Mouse (Mus musculus) limb, embryonic 14.5 days (tissue): ENCODE data around the gene Sirt6. TPM values are rescaled to one million over a fixed set of nuclear protein-coding genes. Genes with fewer than 3 reads are reported as not detected.
A peak's percentile ranks its signal among the peaks of the same experiment; 100 is the strongest.

Experiments used
- ATAC-seq: fragments of 200-750 bp; cut with Nextera tagmentation; 2 replicates; pipeline ENCODE4 v1.8.0; 2017; ENCODE audit warnings: low read depth, moderate number of reproducible peaks, moderate TSS enrichment; ENCODE audit not compliant: low FRiP score
- DNase-seq: peaks from one replicate; pipeline ENCODE4 v3.0.0-alpha.2; 2015; ENCODE audit warnings: low spot score
- H3K27ac ChIP-seq: fragments of 300-500 bp; sonication (generic); replicated peaks from 2 replicates; pipeline ENCODE4 v1.5.1; 2014; ENCODE audit warnings: low read depth, mild to moderate bottlenecking, low read length, moderate library complexity, mixed read lengths
- H3K27me3 ChIP-seq: fragments of 300-500 bp; sonication (generic); 2 replicates; pipeline ENCODE4 v1.6.1; 2014; ENCODE audit warnings: low read length, mixed read lengths; ENCODE audit not compliant: control insufficient read depth, insufficient read depth
- H3K36me3 ChIP-seq: fragments of 300-500 bp; sonication (generic); 2 replicates; pipeline ENCODE4 v1.6.1; 2014; ENCODE audit warnings: mild to moderate bottlenecking, low read length, moderate library complexity, mixed read lengths; ENCODE audit not compliant: control insufficient read depth, insufficient read depth
- H3K4me1 ChIP-seq: fragments of 300-500 bp; sonication (generic); 2 replicates; pipeline ENCODE4 v1.6.1; 2014; ENCODE audit warnings: antibody characterized with exemption, low read length, mixed read lengths; ENCODE audit not compliant: control insufficient read depth, insufficient read depth
- H3K4me2 ChIP-seq: fragments of 300-500 bp; sonication (generic); replicated peaks from 2 replicates; pipeline ENCODE4 v1.6.1; 2014; ENCODE audit warnings: low read depth, mild to moderate bottlenecking, low read length, moderate library complexity; ENCODE audit not compliant: severe bottlenecking
- H3K4me3 ChIP-seq: fragments of 300-500 bp; sonication (generic); replicated peaks from 2 replicates; pipeline ENCODE4 v1.5.1; 2014; ENCODE audit warnings: low read length
- H3K9ac ChIP-seq: fragments of 300-500 bp; sonication (generic); 2 replicates; pipeline ENCODE4 v1.6.1; 2014; ENCODE audit warnings: mild to moderate bottlenecking, low read depth, low read length, moderate library complexity; ENCODE audit not compliant: severe bottlenecking
- H3K9me3 ChIP-seq: fragments of 300-500 bp; sonication (generic); 2 replicates; pipeline ENCODE4 v1.6.1; 2016; ENCODE audit warnings: low read length; ENCODE audit not compliant: control insufficient read depth
- POLR2A ChIP-seq: fragments of 200-500 bp; IDR thresholded peaks from 2 replicates; pipeline ENCODE4 v1.8.0; 2012; ENCODE audit warnings: inconsistent platforms, mild to moderate bottlenecking, moderate library complexity, borderline replicate concordance; ENCODE audit not compliant: insufficient read depth, insufficient read length; ENCODE audit errors: extremely low read depth
- WGBS: fragments of 180-500 bp; shearing (Covaris S2); extraction: QIAGEN DNeasy Blood & Tissue Kit; methylation state at CpG from one replicate; pipeline ENCODE4 v1.1.7; 2014; 5-methylcytosine and 5-hydroxymethylcytosine counted together
- polyA plus RNA-seq, 2 experiments: library from polyadenylated mRNA; depleted of rRNA in 1 of 2; stranded (reverse) in 1 of 2; unstranded in 1 of 2; fragments of >200 nt; fragmentation: Nextera tagmentation in 1 of 2; extraction: Ambion mirVana in 1 of 2; gene quantifications; 2 replicates each; pipeline versions ENCODE4 v1.2.1 to v1.2.3; 2012 to 2014

Sirt6 gene
- polyA plus RNA-seq, 2 experiments = 39.5 to 70.7 TPM

GRCm38 (mm10) chr10:81633253-81634099 lies 5.9 kb upstream of the Sirt6 start:
- DNase-seq (peak; percentile 89), ATAC-seq (peak; percentile 92)
- Histone ChIP-seq H3K27me3 (no peaks in the 10 kb centered on the region), H3K9ac (peak overlapping the region; percentile 55), H3K4me3 (peak overlapping the region; percentile 45), H3K9me3 (no peaks in the 10 kb centered on the region), H3K4me1 (peaks cover 3% of the 10 kb centered on the region; the same call in 1 of the 2 replicates), H3K27ac (peak overlapping the region; percentile 79), H3K4me2 (peak overlapping the region; percentile 62), H3K36me3 (no peaks in the 10 kb centered on the region)
- TF ChIP-seq POLR2A = no peak
- 3% methylated on average over 33 of the region's 37 CpGs for WGBS

- Histone ChIP-seq H3K4me2 (peak within 1 kb of the TSS; percentile 69), H3K4me1 (peaks cover 13% of the 10 kb centered on the region), H3K27ac (peak within 1 kb of the TSS; percentile 85), H3K9ac (peak within 1 kb of the TSS; percentile 67), H3K36me3 (peaks cover 28% of the 10 kb centered on the region), H3K9me3 (no peaks in the 10 kb centered on the region), H3K27me3 (no peaks in the 10 kb centered on the region), H3K4me3 (peak within 1 kb of the TSS; percentile 65)
- no peak for ATAC-seq
- no peak for DNase-seq
- 72% methylated on average over 16 of the region's 16 CpGs for WGBS
- no peak for TF ChIP-seq POLR2A
Measured at GRCm38 (mm10) chr10:81628390-81628789, 793 bp upstream of the Sirt6 start, which contains the start of gene Ankrd24. Ankrd24 (plus strand) TSS chr10:81628540.

- Histone ChIP-seq H3K9me3 (no peaks in the 10 kb centered on the region), H3K4me3 (peak overlapping the region; percentile 65), H3K4me1 (peaks cover 13% of the 10 kb centered on the region), H3K27me3 (no peaks in the 10 kb centered on the region), H3K27ac (peak overlapping the region; percentile 85), H3K36me3 (peaks cover 31% of the 10 kb centered on the region), H3K4me2 (peak overlapping the region; percentile 69), H3K9ac (peak overlapping the region; percentile 67)
- no peak for TF ChIP-seq POLR2A
- DNase-seq (no peak), ATAC-seq (peak; percentile 23)
- 48% methylated on average over 7 of the region's 7 CpGs for WGBS
Measured at GRCm38 (mm10) chr10:81627836-81628220, 231 bp upstream of the Sirt6 start.

GRCm38 (mm10) chr10:81626101-81626993 lies 1.2 kb downstream of the Sirt6 start:
- H3K4me3 ChIP-seq = peak overlapping the region; percentile 65
- peak overlapping the region; percentile 69 for H3K4me2 ChIP-seq
- peaks cover 46% of the 10 kb centered on the region for H3K36me3 ChIP-seq
- ATAC-seq = no peak
- no peaks in the 10 kb centered on the region for H3K9me3 ChIP-seq
- 88% methylated on average over 22 of the region's 22 CpGs for WGBS
- no peak for TF ChIP-seq POLR2A
- peak overlapping the region; percentile 67 for H3K9ac ChIP-seq
- H3K27me3 ChIP-seq = no peaks in the 10 kb centered on the region
- peak overlapping the region; percentile 67; the same call in 1 of the 2 replicates for H3K27ac ChIP-seq
- DNase-seq = no peak
- H3K4me1 ChIP-seq = peaks cover 13% of the 10 kb centered on the region

- Histone ChIP-seq H3K27ac (no peak overlapping the region), H3K4me3 (no peak overlapping the region), H3K9me3 (no peaks in the 10 kb centered on the region), H3K36me3 (peaks cover 52% of the 10 kb centered on the region), H3K9ac (no peak overlapping the region), H3K4me2 (no peak overlapping the region), H3K27me3 (no peaks in the 10 kb centered on the region), H3K4me1 (peaks cover 13% of the 10 kb centered on the region)
- ATAC-seq (no peak), DNase-seq (no peak)
- no peak for TF ChIP-seq POLR2A
- WGBS = 60% methylated on average over 8 of the region's 8 CpGs
Measured at GRCm38 (mm10) chr10:81623441-81623840, 4.2 kb downstream of the Sirt6 start.
